Mouse (Mus musculus): ENCODE measurements at regions not wholly inside any gene's neighbourhood (a gene's known extent, or its start where the extent isn't known, plus 50 kb on each side); places are given as distances from the start of the nearest gene placed in this dataset.

DNA sequence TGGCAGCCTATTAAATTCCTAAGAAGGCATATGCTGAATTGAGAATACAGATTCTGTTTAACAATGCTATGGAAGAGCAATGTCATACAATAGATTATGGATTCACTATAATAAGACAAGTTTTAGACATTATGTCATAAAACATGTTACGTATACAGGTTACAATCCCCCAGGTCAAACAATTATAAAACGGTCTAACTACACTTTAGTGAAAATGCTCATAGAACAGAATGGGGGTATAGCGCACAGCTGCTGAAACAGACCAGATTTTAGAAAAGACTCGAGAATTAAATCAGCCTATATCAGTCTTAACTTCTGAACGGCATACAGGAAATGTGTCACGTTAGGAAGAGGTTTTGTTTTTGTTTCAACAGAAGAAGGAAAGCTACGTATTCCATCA is 660.5 kb upstream of the Sel1l start:
- TF ChIP-seq CTCF (IDR thresholded peaks at IDR 0.05; ENCODE audit: insufficient read depth, low read length) (no peak), POLR2A (IDR thresholded peaks at IDR 0.05; ENCODE audit: borderline replicate concordance, extremely low read depth, low read depth, low read length) (no peak)
- Histone ChIP-seq H3K4me3 (replicated peaks; ENCODE audit: extremely low read depth, low read depth, low read length) (no peak overlapping the region), H3K4me1 (ENCODE audit: control insufficient read depth, insufficient read depth, low read length) (no peaks in the 10 kb centered on the region)
- no peak for DNase-seq
- WGBS, result 58% methylated on average over 7 of the region's 7 CpGs

DNA sequence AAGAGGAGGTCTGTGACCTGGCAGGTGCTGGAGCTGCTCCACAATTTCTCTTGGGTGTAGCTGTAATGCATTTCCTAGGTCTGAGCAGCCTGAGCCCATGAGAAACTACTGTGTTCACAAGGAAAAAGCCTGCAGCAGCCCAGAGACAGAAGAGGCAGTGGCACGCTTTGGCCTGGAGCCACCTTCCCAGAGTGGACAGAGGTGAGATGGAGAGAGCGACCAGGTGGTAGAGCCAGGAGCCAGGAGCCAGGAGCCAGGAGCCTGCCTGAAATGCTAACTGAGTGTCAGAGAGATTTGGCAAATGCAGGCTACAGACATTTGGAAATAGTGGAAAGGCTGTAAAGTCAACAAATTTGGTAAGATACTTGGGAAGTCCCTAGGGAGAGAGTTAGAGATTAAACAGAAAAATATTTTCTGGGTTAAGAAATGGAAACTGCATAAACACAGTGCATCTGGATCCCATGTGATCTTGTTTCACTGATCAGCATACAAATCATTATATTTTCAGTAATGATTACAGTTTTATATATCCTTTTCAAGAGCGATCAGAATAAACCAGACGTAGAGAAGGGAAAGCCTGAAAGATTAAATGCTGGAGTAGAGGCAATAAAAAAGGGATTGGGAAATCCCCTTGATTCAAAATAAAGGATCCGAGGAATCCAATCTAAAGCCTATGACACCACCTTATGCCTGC is 660.0 kb upstream of the Sel1l start:
- WGBS, result 73% methylated on average over 5 of the region's 5 CpGs
- DNase-seq, result no peak
- TF ChIP-seq CTCF (IDR thresholded peaks at IDR 0.05; ENCODE audit: insufficient read depth, low read length) (no peak), POLR2A (IDR thresholded peaks at IDR 0.05; ENCODE audit: borderline replicate concordance, extremely low read depth, low read depth, low read length) (no peak)

DNA sequence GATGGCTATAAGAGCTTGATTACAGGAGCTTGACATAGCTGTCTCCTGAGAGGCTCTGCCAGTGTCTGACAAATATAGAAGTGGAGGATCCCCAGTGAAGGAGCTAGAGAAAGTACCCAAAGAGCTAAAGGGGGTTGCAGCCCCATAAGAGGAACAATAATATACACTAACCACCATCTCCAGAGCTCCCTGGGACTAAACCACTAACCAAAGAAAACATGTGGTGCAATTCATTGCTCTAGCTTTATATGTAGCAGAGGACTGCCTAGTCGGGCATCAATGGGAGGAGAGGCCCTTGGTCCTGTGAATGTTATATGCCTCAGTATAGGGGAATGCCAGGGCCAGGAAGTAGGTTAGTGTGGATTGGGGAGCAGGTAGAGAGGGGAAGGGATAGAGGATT is 635.0 kb upstream of the Sel1l start:
- no peak for DNase-seq
- Histone ChIP-seq H3K4me1 (ENCODE audit: control insufficient read depth, insufficient read depth, low read length) (no peaks in the 10 kb centered on the region), H3K4me3 (replicated peaks; ENCODE audit: extremely low read depth, low read depth, low read length) (no peak overlapping the region)
- no peak for TF ChIP-seq POLR2A (IDR thresholded peaks at IDR 0.05; ENCODE audit: borderline replicate concordance, extremely low read depth, low read depth, low read length)
- no peak for TF ChIP-seq CTCF (IDR thresholded peaks at IDR 0.05; ENCODE audit: insufficient read depth, low read length)
- 81% methylated on average over 1 of the region's 1 CpGs for WGBS

More for the DNA sequence above, 660.0 kb upstream of the Sel1l start:
- H3K4me3 ChIP-seq (replicated peaks; ENCODE audit: extremely low read depth, low read depth, low read length), result no peak overlapping the region
- H3K4me1 ChIP-seq (ENCODE audit: control insufficient read depth, insufficient read depth, low read length), result no peaks in the 10 kb centered on the region

DNA sequence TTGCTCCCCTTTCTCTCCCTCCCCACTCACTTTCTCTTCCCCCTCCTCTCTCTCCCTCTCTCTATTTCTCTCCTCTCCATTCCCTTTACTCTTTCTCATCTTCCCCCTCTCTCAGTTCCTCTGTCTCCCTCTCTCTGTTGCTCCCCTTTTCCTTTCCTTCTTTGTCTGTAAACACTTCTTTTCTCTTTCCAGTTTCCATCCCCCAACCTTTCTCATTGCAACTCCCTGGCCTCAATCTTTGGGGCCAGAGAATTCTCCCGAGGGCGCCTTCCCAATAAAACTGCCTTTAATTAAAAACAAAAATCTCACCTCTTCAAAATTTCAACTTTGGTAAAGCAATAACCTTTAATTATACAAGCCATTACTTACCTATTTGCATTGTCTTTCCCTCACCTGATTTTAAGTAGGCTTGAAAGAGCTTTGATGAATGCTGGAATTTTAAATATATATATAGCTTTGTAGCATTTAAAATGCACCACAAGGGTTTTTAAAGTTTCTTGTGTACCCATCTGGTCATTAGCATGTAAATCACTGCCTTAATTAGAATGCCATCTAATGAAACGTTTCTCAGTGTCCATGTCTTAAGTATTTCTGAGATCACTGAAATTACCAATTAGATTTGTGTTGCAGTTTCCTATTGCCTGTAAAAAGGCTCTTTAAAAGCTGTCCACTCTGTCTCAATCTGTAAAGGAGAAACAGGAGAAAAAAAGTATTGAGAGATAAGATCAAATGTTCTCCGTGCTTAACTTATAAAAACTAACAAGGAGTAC is 625.5 kb upstream of the Sel1l start:
- Histone ChIP-seq H3K4me3 (replicated peaks; ENCODE audit: extremely low read depth, low read depth, low read length) (no peak overlapping the region), H3K4me1 (ENCODE audit: control insufficient read depth, insufficient read depth, low read length) (no peaks in the 10 kb centered on the region)
- DNase-seq, result no peak
- no peak for TF ChIP-seq CTCF (IDR thresholded peaks at IDR 0.05; ENCODE audit: insufficient read depth, low read length)
- no peak for TF ChIP-seq POLR2A (IDR thresholded peaks at IDR 0.05; ENCODE audit: borderline replicate concordance, extremely low read depth, low read depth, low read length)
- WGBS, result 59% methylated on average over 4 of the region's 4 CpGs

DNA sequence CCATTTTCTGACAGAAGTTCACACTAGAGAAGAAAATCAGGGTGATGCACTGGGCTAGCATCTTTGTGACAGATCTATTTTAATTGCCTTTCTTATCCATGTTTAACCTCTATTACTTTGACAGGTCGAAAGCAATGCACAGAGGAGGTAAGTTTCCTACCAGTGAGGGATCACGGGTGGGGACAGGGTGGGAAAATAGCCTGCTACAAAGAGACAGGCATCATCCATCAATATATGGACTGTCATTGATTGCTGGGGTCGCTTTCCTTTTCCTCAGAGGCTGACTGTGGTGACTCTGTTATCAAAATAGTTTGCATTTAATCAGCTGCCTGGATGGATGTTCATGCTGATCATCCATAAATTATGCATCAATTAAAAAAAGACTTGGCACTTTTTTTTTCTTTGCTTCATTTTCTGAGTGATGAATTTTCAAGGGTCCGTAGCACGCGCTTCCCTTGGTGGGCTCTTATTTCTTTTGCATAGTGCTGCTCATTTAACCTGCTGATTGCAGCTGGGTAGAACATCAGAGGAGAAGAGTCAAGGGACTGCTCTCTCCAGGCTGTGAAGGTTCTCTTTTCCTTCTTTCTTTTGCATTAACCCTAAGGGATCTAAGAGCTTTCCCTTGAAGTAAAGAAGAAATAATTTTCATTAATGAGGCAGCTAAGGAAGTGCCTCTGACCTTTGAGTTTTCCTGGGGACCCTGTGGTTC is 602.3 kb upstream of the Sel1l start:
- 57% methylated on average over 6 of the region's 6 CpGs for WGBS

DNA sequence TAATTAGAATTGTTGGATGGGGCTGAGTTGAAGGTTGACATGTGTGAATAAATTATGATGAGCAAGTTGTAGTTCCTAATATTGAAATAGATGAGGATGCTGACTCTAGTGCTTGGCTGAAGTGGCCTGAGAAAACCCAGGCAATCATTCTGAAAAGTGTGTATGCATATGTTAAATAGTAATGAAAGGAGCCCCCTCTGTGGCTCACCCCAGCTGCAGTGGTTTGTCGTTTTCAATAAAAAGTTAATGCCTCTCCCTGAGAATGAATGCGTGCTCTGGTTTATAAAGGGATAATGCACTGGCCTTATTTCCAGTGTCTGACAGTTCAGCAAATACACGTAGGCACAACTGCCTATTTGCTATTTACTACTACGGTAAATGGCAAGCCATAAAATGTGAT is 569.5 kb upstream of the Sel1l start:
- WGBS, result 80% methylated on average over 4 of the region's 4 CpGs
- no peaks in the 10 kb centered on the region for H3K4me1 ChIP-seq (ENCODE audit: control insufficient read depth, insufficient read depth, low read length)
- TF ChIP-seq CTCF (IDR thresholded peaks at IDR 0.05; ENCODE audit: insufficient read depth, low read length), result no peak
- TF ChIP-seq POLR2A (IDR thresholded peaks at IDR 0.05; ENCODE audit: borderline replicate concordance, extremely low read depth, low read depth, low read length), result no peak
- no peak overlapping the region for H3K4me3 ChIP-seq (replicated peaks; ENCODE audit: extremely low read depth, low read depth, low read length)
- DNase-seq, result no peak

More for the DNA sequence above, 602.3 kb upstream of the Sel1l start:
- no peak for TF ChIP-seq CTCF (IDR thresholded peaks at IDR 0.05; ENCODE audit: insufficient read depth, low read length)
- no peak for TF ChIP-seq POLR2A (IDR thresholded peaks at IDR 0.05; ENCODE audit: borderline replicate concordance, extremely low read depth, low read depth, low read length)
- DNase-seq, result no peak
- Histone ChIP-seq H3K4me3 (replicated peaks; ENCODE audit: extremely low read depth, low read depth, low read length) (no peak overlapping the region), H3K4me1 (ENCODE audit: control insufficient read depth, insufficient read depth, low read length) (no peaks in the 10 kb centered on the region)

DNA sequence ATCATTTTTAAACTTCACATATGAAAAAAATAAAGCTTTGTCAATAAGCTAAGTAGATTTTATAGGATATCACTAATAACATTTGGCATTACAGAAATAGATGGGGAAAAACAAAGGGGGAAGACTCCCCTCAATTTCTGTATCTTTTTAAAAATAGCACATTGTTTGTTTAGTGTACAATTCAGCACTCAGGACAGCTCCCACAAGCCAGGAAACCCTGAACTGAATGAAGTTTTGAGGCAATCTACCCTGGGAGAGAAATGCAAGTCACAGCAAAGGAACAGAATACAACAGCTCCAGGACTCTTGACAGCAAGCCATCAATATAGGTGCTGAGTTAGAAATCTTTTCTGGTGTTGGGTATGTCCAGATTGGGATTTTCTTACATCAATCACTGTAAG is 556.5 kb upstream of the Sel1l start:
- H3K4me1 ChIP-seq (ENCODE audit: control insufficient read depth, insufficient read depth, low read length), result no peaks in the 10 kb centered on the region
- TF ChIP-seq CTCF (IDR thresholded peaks at IDR 0.05; ENCODE audit: insufficient read depth, low read length) (no peak), POLR2A (IDR thresholded peaks at IDR 0.05; ENCODE audit: borderline replicate concordance, extremely low read depth, low read depth, low read length) (no peak)
- no peak overlapping the region for H3K4me3 ChIP-seq (replicated peaks; ENCODE audit: extremely low read depth, low read depth, low read length)
- DNase-seq, result no peak

DNA sequence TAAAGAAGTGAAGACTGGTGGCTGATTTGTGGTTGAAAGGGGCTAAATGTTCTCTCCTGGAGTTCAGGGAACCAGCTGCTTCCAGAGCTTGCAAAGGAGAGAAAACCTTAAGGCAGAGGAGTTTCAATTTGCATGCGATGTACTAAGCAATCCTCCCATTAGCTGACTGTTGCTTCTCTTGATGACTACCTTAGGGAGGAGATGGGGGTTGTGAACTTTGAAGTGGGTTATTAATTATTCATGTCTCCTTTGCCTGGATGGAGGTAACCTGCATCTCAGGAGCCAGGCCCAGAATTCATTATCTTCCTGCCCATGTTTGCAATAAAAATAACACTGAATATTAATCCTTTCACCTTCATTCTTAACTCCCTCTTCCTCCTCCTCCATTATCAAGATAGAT is 552.0 kb upstream of the Sel1l start:
- WGBS, result 66% methylated on average over 1 of the region's 1 CpGs
- Histone ChIP-seq H3K4me1 (ENCODE audit: control insufficient read depth, insufficient read depth, low read length) (no peaks in the 10 kb centered on the region), H3K4me3 (replicated peaks; ENCODE audit: extremely low read depth, low read depth, low read length) (no peak overlapping the region)
- TF ChIP-seq CTCF (IDR thresholded peaks at IDR 0.05; ENCODE audit: insufficient read depth, low read length), result no peak
- TF ChIP-seq POLR2A (IDR thresholded peaks at IDR 0.05; ENCODE audit: borderline replicate concordance, extremely low read depth, low read depth, low read length), result no peak
- no peak for DNase-seq

DNA sequence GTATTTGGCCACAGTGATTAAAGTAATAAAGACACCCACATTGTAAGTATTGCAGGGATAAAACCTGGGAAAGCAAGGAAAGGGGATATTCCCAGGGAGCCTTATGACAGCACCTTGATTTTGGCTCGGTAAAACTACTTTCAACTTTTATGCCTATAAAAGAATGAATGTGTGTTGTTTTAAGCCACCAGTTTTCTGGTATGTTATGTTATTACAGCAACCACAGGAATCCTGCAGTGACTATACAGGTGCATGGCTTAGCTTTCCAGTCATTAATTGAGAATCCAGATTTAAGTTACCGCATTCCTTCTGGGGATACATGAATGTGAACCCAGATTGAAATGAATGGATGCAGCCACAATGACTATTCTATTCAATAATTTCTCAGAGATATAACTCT is 537.2 kb upstream of the Sel1l start:
- DNase-seq, result no peak
- no peaks in the 10 kb centered on the region for H3K4me1 ChIP-seq (ENCODE audit: control insufficient read depth, insufficient read depth, low read length)
- WGBS, result 90% methylated on average over 2 of the region's 2 CpGs
- no peak overlapping the region for H3K4me3 ChIP-seq (replicated peaks; ENCODE audit: extremely low read depth, low read depth, low read length)
- no peak for TF ChIP-seq CTCF (IDR thresholded peaks at IDR 0.05; ENCODE audit: insufficient read depth, low read length)

Measured in lung, adult 2 months (tissue).